Mouse (Mus musculus): ENCODE measurements around the gene Acot3.
"Not testable (repeated sequence)": the region's sequence is repeated elsewhere in the genome, so short reads cannot be mapped to it uniquely, and the experiment has no call there.

Acot3 gene

GRCm38 (mm10) chr12:84051937-84052474, at the start of gene Acot3:
Gene Acot3 (plus strand): TSS chr12:84052144.
- DNase-seq, result no peak

GRCm38 (mm10) chr12:84003866-84004265, 48.1 kb upstream of the Acot3 start:
- DNase-seq, result no peak

DNA sequence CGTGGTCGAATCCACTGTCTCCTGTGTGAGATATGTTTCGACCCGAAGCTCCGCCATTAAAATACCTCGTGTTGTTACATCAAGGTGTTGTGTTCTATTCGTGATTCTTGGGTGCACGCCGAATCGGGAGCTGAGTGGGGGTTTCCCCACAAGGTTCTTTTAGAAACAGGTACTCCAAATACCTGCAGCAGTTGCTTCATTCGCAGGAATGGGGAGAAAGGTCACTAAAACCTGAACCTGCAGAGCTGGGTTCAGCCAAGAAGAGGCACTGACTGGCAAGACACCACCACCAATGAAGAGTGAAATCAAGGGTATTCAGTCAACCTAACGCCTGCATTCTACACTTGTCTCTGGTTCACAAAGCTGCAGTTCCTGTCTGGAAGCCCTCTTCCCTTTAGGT, 43.7 kb upstream of the Acot3 start:
- DNase-seq, result no peak

DNA sequence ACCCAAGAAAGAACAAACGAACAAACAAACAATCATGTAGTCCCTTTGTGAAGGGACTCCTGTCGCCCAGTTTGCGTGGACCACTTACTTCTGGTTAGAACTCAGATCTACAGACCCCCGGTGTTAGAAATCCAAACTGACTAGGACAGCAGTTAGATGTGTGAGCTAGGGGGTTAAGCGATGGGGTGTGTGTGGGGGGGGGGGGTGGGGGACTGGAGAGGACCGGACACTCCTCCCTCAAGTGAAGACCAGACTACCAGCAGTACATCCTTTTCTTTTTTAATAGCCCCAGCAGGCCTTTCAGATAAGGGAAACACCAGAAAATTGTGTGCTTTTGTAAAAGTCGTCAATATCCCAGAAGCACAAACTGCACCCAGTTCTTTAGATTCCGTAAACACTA, 43.2 kb upstream of the Acot3 start:
- no peak for DNase-seq

DNA sequence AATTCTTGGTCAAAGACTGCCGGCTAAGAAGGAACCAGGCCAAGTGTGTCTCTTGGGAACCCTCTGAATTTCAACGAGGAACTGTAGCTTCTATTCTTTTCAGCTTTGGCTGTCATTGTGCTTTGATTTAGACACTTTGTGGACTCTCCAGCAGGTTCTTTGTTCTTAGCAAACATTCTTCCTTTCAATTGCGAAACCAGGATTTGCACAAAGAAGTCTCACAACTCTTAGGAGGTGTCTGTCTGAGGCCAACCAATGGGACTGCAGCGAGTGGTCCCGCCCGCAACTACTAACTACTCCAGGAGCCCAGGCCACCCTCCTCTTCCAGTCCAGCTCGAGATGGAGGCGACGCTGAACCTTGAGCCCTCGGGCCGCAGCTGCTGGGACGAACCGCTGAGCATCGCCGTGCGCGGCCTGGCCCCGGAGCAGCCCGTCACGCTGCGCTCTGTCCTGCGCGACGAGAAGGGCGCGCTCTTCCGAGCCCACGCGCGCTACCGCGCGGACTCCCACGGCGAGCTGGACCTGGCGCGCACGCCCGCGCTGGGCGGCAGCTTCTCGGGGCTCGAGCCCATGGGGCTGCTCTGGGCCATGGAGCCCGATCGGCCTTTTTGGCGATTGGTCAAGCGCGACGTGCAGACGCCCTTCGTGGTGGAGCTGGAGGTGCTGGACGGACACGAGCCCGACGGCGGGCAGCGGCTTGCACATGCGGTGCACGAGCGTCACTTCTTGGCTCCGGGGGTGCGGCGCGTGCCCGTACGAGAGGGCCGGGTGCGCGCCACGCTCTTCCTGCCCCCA, 42.6 kb upstream of the Acot3 start, which contains the start of gene Acot1:
TSS of gene Acot1 (plus strand) at position 320 of the 795 bp plus-strand sequence.
- DNase-seq, result peak; percentile 40

- no peak for DNase-seq
These were observed 41.7 kb upstream of the Acot3 start for GRCm38 (mm10) chr12:84010201-84010600.

- DNase-seq, result peak; percentile 81
These were observed 40.5 kb upstream of the Acot3 start for GRCm38 (mm10) chr12:84011251-84012040.

DNA sequence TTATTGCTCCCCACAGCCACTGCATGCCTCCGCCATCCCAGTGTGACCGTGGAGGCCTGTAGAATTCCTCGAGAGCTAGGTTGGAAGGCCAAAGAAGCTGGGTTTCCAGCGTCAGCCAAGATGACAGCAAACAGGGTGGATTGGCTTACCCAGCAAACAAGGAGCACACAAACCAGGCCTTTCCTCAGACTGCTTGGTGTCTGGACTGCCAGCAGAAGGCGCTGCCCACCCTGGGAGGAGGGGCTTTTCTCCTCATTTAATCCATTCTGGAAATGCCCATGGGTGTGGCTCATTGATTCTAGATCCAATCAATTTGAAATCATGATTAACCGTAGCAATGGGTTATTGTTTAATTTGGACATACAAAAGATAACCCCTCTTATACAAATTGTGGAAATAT, 38.8 kb upstream of the Acot3 start:
- no peak for DNase-seq

DNA sequence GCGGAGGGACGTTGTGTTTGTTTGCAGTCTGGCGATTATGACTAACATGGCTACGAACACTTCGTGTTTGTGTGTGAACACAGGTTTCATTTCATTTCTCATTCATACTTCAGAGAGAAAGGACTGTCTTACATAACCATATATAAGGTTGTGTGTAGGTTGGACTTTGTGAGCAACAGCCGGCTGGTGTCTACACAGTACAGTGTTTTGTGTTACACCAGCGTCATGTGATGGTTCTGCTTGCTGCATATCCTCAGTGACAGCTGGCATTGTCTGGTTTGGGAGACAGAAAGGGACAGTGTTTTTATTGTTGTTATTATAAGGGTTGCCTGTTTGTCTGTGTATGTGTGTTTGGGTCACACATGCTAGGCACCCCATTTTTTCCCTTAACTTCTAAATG, 38.2 kb upstream of the Acot3 start:
- DNase-seq, result no peak

DNA sequence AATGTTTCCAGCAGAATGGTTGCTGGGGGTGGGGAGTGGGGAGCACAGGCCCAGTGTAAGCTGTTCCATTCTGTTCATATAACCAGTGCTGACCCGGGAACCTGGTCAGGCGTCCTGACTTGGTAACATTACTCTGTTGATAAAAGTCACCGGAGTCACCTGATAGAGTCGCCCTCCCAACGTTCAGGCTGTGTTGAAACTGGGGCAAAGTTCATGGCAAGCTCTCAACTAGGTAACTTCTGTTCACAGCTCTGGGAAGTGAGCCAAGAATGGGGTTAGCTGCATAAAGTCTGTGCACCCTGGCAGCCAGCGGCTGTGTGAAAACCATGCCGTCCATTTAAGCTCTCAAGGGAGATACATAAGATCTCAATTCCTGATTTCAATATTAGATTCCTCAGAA, 31.4 kb upstream of the Acot3 start:
- DNase-seq, result not testable (repeated sequence)

- DNase-seq, result not testable (repeated sequence)
These were observed 29.7 kb upstream of the Acot3 start for GRCm38 (mm10) chr12:84022266-84022665.

DNA sequence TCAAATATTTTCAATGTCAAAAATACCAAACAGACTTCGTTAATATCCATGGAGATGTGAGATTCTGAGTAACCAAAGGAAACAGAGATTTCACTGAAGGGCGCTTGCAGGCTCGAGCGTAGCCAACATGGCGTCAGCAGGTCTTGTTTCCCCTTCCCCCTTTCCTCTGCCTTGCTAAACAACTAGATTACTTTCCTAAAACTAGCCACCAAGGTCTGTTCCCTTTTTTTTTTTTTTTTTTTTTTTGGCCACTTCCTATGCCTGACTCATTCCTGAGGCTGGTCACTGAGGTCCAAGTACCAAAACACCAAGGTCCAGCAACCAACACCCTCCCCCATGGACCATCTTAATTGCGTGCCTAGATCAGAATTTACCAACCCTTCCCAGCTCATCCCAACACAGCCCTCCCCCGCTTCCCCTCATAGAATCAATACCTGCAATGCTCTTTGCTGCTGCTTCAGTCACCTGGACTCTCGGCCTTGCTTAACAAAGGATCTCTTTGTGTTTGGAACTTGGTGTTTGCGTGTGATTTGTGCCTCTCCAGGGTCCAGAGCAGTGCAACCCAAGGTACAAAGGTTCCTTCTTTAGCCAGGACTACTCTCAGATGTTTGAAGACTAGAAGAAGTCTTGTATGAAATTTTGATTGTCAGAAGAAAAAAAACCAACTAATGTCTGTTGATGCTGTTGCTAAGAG, 28.7 kb upstream of the Acot3 start:
- DNase-seq, result no peak

DNA sequence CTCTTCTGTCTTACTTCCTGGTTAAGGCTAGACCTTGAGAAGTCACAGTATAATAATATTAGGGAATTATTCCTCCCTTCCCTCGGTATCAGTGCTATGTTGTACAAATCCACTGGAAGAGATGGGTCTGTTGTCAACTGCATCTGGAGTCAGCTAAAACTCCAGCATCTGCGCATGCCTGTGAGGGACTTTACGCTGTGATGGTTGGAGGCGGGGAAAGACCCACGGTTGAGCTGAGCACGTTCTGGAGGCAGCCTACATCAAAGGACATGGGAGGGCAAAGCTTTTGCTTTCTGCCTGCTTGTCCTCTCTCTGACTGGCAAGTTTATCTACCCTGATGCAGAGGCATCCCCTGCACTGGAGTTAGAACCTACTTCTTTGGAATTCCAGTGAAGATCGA, 26.1 kb upstream of the Acot3 start:
- DNase-seq, result no peak

GRCm38 (mm10) chr12:84028328-84028727, 23.6 kb upstream of the Acot3 start:
- not testable (repeated sequence) for DNase-seq

GRCm38 (mm10) chr12:84029043-84029442, 22.9 kb upstream of the Acot3 start:
- DNase-seq, result not testable (repeated sequence)

DNA sequence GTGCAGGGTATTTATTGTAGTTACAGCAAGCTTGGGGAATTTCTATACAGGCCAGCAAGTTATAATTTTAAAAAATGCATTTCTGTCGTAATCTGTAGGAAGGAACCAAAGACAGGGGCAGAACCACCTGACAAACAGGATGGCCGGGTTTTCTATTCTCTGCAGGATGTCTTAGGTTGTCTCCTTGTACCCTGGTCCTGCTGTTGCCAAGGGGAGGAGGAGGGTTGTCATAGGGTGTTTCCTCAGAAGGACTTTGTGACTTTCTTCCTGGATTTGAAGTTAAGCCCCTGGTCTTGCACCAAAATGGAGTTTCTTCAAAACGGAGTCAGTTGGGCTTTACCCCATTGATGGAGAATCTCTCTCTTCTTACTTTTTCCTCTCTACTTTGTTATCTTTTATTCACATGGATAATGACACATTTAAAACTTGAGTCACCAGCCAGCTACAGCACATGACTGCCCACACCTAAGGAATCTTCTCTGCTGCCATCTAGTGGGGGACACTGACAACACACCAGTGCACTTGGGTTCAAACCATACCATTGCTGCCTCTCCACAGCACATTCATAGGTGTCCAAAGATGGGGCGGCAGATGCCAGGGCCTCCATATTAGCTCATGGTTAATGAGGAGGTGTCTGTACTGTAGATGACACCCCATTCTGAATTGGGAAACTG, 21.1 kb upstream of the Acot3 start:
- peak; percentile 71 for DNase-seq

DNA sequence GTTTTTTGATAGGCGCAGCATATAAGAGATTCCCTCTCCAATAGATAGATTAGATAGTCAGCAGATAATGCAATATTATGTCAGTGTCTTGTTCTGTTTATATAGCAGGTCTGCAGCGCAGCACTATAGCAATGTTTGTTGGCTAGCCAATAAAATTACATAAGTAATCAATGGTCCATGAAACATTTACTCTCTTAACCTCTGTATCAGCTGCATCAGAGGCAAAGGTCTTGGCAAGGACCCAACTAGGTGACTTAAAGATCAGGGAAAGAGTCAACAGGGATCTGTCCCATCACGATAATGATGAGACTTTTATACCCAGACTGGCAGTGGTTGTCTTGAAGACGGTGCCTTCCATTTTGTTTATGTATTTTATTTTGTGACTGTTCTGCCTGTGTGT, 19.1 kb upstream of the Acot3 start:
- DNase-seq, result no peak

DNA sequence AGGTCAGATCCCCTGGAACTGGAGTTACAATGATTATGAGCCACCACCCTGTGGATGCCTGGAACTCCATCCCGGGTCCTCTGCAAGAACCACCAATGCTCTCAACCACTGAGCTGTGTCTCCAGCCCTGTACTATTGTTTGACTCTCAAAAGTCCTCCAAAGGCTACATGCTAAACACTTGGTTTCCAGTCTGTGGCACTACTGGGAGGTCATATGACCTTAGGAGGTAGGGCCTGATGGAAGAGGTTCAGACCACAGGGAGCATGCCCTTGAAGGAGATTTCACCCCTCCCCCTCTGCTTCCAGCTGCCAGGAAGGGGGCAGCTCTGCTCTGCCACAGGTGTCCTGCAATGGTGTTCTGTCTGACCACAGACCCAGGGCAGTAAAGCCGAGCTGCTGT, 18.6 kb upstream of the Acot3 start:
- DNase-seq, result not testable (repeated sequence)

GRCm38 (mm10) chr12:84034108-84034507, 17.8 kb upstream of the Acot3 start:
- DNase-seq, result no peak

GRCm38 (mm10) chr12:84038241-84038640, 13.7 kb upstream of the Acot3 start, which contains the start of gene Acot4:
Gene Acot4 (plus strand): TSS chr12:84038379.
- not testable (repeated sequence) for DNase-seq

GRCm38 (mm10) chr12:84038691-84039111, 13.2 kb upstream of the Acot3 start, which contains the start of gene Gm49366:
Gene Gm49366 (plus strand): TSS chr12:84038935.
- peak; percentile 69 for DNase-seq

DNA sequence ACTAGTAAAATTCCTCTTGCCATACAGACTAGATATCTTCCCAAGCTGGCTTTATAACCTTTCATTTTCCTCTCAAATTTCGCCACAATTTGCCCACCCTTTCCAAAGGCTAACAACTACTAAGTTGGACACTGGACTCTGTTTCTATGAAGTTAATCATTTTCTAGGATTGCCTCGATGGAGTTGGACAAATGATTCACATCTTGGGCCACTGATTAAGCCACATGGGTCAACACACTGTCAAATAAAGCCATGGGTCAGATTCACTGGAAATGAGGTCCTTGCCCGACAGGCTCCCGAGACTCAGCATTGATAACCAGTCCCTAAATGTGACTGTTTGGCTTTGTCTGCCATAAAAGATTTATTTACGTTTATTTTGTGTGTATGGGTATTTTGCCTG, 9.7 kb upstream of the Acot3 start:
- no peak for DNase-seq
